Mouse (Mus musculus): Measurements from ENCODE around the gene Creld2.

DNA sequence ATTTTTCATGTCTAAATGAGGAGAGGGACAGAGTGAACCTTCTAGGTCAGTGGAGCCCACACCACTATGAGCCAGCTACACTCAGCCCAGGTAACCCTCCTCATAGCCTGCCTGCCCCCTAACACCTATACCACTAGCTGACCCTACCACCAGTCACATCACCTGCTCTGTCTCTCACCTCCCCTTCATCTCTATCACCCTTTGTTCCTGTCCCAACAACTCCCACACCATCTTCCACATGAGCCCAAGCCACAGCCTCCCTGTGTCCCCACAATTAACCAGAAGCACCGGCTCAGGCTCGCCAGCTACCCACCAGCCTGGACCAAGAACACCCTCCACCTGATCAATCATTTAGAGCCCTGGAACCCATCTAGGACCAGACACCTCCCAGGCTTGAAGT, 9.1 kb upstream of the Creld2 start:
- TF ChIP-seq EP300 (IDR thresholded peaks at IDR 0.05; ENCODE audit: insufficient read depth, low read depth, low read length) (no peak), CTCF (IDR thresholded peaks at IDR 0.05) (no peak)
